Mouse (Mus musculus) testis, adult 2 months (tissue): ENCODE results near the gene BC016579. TPM values are rescaled to one million over a fixed set of nuclear protein-coding genes. Genes with fewer than 3 reads are reported as not detected.

Experiments
- H3K27ac ChIP-seq: fragments of 200-500 bp; 2 replicates; pipeline ENCODE4 v1.5.1; 2012; ENCODE audit warnings: low read depth, low read length; ENCODE audit not compliant: control insufficient read depth, insufficient read depth
- H3K27me3 ChIP-seq: fragments of 200-500 bp; 2 replicates; pipeline ENCODE4 v1.6.1; 2012; ENCODE audit warnings: mild to moderate bottlenecking, low read length, moderate library complexity; ENCODE audit not compliant: control insufficient read depth, insufficient read depth
- H3K36me3 ChIP-seq: fragments of 200-500 bp; 2 replicates; pipeline ENCODE4 v1.6.1; 2012; ENCODE audit warnings: mild to moderate bottlenecking, low read length; ENCODE audit not compliant: control insufficient read depth, insufficient read depth
- H3K4me1 ChIP-seq: fragments of 200-500 bp; 2 replicates; pipeline ENCODE4 v1.6.1; 2012; ENCODE audit warnings: low read length; ENCODE audit not compliant: control insufficient read depth, insufficient read depth
- H3K4me3 ChIP-seq: fragments of 200-500 bp; 2 replicates; pipeline ENCODE4 v1.5.1; 2012; ENCODE audit warnings: low read depth, mild to moderate bottlenecking, low read length, moderate library complexity, mixed read lengths; ENCODE audit not compliant: control insufficient read depth
- CTCF ChIP-seq: fragments of 200-500 bp; IDR thresholded peaks from 2 replicates; pipeline ENCODE4 v1.5.1; 2012; ENCODE audit warnings: low read depth, mild to moderate bottlenecking, inconsistent platforms, low read length, moderate library complexity; ENCODE audit not compliant: control insufficient read depth, insufficient read depth, insufficient replicate concordance
- POLR2A ChIP-seq: fragments of 200-500 bp; IDR thresholded peaks from 2 replicates; pipeline ENCODE4 v1.6.1; 2012; ENCODE audit warnings: low read depth, mild to moderate bottlenecking, inconsistent platforms, low read length, moderate library complexity; ENCODE audit not compliant: control insufficient read depth
- polyA plus RNA-seq: library from polyadenylated mRNA; depleted of rRNA; stranded (reverse); fragments of >200 nt; gene quantifications from 2 replicates; pipeline ENCODE4 v1.2.3, GENCODE M21; 2012; rRNA removed

The BC016579 gene
- 0.05 TPM in 1 of 2 replicates, not detected in the other for polyA plus RNA-seq

- no peak within 1 kb of the TSS for H3K27ac ChIP-seq
- H3K27me3 ChIP-seq = no peaks in the 10 kb centered on the region
- H3K4me1 ChIP-seq = peaks cover 2% of the 10 kb centered on the region
- TF ChIP-seq POLR2A (no peak), CTCF (no peak)
- H3K36me3 ChIP-seq = no peaks in the 10 kb centered on the region
- no peak within 1 kb of the TSS; the same call in 1 of the 2 replicates for H3K4me3 ChIP-seq
These were observed at the start of gene BC016579 for GRCm38 (mm10) chr16:45653934-45654332. BC016579 (minus strand) TSS chr16:45654068.

DNA sequence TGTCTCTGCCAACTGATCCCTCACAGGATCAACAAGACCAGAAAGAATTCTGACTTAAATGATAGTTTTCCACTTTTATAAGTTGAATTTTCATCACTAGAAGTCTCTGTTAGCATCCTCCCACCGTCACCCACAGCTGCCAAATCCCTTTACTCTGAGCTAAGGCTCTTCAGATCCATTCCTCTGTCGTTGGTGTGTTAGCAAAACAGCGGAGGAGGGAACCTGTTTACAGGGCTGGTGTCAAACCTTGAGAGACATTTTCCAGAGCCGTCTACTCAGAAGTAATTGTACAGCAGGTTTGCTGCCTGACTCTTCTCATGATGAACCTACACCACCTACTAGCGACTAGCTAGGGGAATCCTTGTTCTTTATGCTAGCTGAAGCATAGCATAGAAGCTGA lies 45.4 kb upstream of the BC016579 start:
- H3K4me3 ChIP-seq = no peak overlapping the region
- H3K27me3 ChIP-seq = no peaks in the 10 kb centered on the region
- no peaks in the 10 kb centered on the region for H3K36me3 ChIP-seq
- H3K4me1 ChIP-seq = no peaks in the 10 kb centered on the region
- no peak for TF ChIP-seq CTCF
- no peak for TF ChIP-seq POLR2A
- no peak overlapping the region for H3K27ac ChIP-seq

GRCm38 (mm10) chr16:45697996-45698395 lies 44.1 kb upstream of the BC016579 start:
- no peaks in the 10 kb centered on the region for H3K4me1 ChIP-seq
- TF ChIP-seq POLR2A (no peak), CTCF (no peak)
- H3K27me3 ChIP-seq = no peaks in the 10 kb centered on the region
- no peaks in the 10 kb centered on the region for H3K36me3 ChIP-seq
- no peak overlapping the region for H3K27ac ChIP-seq
- H3K4me3 ChIP-seq = no peak overlapping the region

GRCm38 (mm10) chr16:45695445-45696160 lies 41.7 kb upstream of the BC016579 start:
- TF ChIP-seq POLR2A (no peak), CTCF (no peak)
- Histone ChIP-seq H3K27me3 (no peaks in the 10 kb centered on the region), H3K27ac (no peak overlapping the region), H3K36me3 (no peaks in the 10 kb centered on the region), H3K4me1 (no peaks in the 10 kb centered on the region), H3K4me3 (no peak overlapping the region)

DNA sequence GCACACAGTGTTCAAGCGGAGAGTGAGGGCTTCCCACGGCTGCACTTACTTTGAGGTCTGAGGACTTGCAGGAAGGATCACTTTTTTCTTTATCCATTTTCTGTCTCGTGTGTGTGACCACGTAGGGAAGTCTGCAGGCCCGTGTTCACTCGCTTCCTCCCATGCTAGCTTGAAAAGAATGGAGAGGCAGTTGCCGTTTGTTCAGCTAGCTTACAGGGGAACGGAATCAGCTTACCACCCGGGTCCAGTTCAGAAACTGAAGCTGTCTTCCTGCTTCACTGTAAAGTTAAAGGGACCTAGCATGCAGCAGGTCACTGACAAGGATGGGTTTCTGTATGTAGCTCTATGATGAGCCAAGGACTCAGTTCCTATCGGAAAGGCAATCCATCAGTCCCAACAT lies 39.7 kb upstream of the BC016579 start, which contains the start of gene Tmprss7:
Tmprss7 (minus strand) TSS at position 101 of the 400 bp plus-strand sequence.
- H3K36me3 ChIP-seq = no peaks in the 10 kb centered on the region
- no peak within 1 kb of the TSS for H3K27ac ChIP-seq
- no peak within 1 kb of the TSS for H3K4me3 ChIP-seq
- no peaks in the 10 kb centered on the region for H3K27me3 ChIP-seq
- no peak for TF ChIP-seq CTCF
- H3K4me1 ChIP-seq = no peaks in the 10 kb centered on the region

GRCm38 (mm10) chr16:45692851-45693250 lies 39.0 kb upstream of the BC016579 start:
- no peaks in the 10 kb centered on the region for H3K27me3 ChIP-seq
- no peaks in the 10 kb centered on the region for H3K4me1 ChIP-seq
- H3K27ac ChIP-seq = no peak overlapping the region
- no peak overlapping the region for H3K4me3 ChIP-seq
- no peaks in the 10 kb centered on the region for H3K36me3 ChIP-seq
- TF ChIP-seq CTCF (no peak), POLR2A (no peak)

DNA sequence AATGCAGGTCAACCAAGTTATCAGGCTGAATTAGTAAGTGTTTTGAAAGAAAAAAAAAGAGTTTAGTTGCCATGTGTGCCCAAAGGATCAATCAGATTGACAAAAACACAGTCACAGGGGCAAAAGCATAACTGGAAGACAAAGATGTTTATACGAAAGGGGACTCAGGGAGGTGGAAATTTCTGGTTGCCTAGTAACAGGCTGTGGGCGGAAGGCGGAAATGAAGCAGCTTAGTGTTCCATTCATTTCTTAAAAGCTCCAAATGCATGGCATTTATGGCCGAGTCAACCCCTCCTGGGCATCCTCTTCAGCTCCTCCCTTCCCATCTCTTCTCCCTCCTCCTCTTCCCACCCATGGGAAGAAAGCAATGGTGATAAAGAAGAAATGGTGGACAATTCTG lies 36.3 kb upstream of the BC016579 start:
- TF ChIP-seq POLR2A (no peak), CTCF (no peak)
- Histone ChIP-seq H3K27me3 (no peaks in the 10 kb centered on the region), H3K4me1 (no peaks in the 10 kb centered on the region), H3K4me3 (no peak overlapping the region), H3K27ac (no peak overlapping the region), H3K36me3 (no peaks in the 10 kb centered on the region)
